Mouse (Mus musculus): Measurements from ENCODE around the gene 4931406C07Rik.
"Not testable (repeated sequence)": the region's sequence is repeated elsewhere in the genome, so short reads cannot be mapped to it uniquely, and the experiment has no call there.

The 4931406C07Rik gene

GRCm38 (mm10) chr9:15306398-15307119 is at the start of gene 4931406C07Rik:
Gene 4931406C07Rik, minus strand, starts transcription at chr9:15306448.
- peak; percentile 38 for DNase-seq (ENCODE audit: low read depth, low spot score)

- no peak for DNase-seq (ENCODE audit: low read depth, low spot score)
Observed at GRCm38 (mm10) chr9:15349925-15350324, 43.7 kb upstream of the 4931406C07Rik start.

- DNase-seq (ENCODE audit: low read depth, low spot score), result no peak
Observed at GRCm38 (mm10) chr9:15337776-15338175, 31.5 kb upstream of the 4931406C07Rik start.

GRCm38 (mm10) chr9:15318170-15318742 is 12.0 kb upstream of the 4931406C07Rik start:
- no peak for DNase-seq (ENCODE audit: low read depth, low spot score)

GRCm38 (mm10) chr9:15317223-15318169 is 11.2 kb upstream of the 4931406C07Rik start:
- no peak for DNase-seq (ENCODE audit: low read depth, low spot score)

GRCm38 (mm10) chr9:15316296-15316695 is 10.0 kb upstream of the 4931406C07Rik start:
- DNase-seq (ENCODE audit: low read depth, low spot score), result not testable (repeated sequence)

- no peak for DNase-seq (ENCODE audit: low read depth, low spot score)
Observed at GRCm38 (mm10) chr9:15314619-15315018, 8.4 kb upstream of the 4931406C07Rik start.

- no peak for DNase-seq (ENCODE audit: low read depth, low spot score)
Observed at GRCm38 (mm10) chr9:15313633-15314032, 7.4 kb upstream of the 4931406C07Rik start.

GRCm38 (mm10) chr9:15312054-15312735 is 5.9 kb upstream of the 4931406C07Rik start:
- no peak for DNase-seq (ENCODE audit: low read depth, low spot score)

- DNase-seq (ENCODE audit: low read depth, low spot score), result no peak
Observed at GRCm38 (mm10) chr9:15310179-15310578, 3.9 kb upstream of the 4931406C07Rik start.

GRCm38 (mm10) chr9:15309425-15309824 is 3.2 kb upstream of the 4931406C07Rik start:
- no peak for DNase-seq (ENCODE audit: low read depth, low spot score)

GRCm38 (mm10) chr9:15308254-15308653 is 2.0 kb upstream of the 4931406C07Rik start:
- DNase-seq (ENCODE audit: low read depth, low spot score), result no peak

- no peak for DNase-seq (ENCODE audit: low read depth, low spot score)
Observed at GRCm38 (mm10) chr9:15307257-15307656, 1.0 kb upstream of the 4931406C07Rik start.

GRCm38 (mm10) chr9:15305503-15306397 is 498 bp downstream of the 4931406C07Rik start, which contains the start of gene Taf1d:
Gene Taf1d, plus strand, starts transcription at chr9:15306214.
- DNase-seq (ENCODE audit: low read depth, low spot score), result peak; percentile 94

GRCm38 (mm10) chr9:15302881-15303280 is 3.4 kb downstream of the 4931406C07Rik start:
- no peak for DNase-seq (ENCODE audit: low read depth, low spot score)

GRCm38 (mm10) chr9:15302006-15302405 is 4.2 kb downstream of the 4931406C07Rik start:
- DNase-seq (ENCODE audit: low read depth, low spot score), result not testable (repeated sequence)

GRCm38 (mm10) chr9:15301399-15301798 is 4.8 kb downstream of the 4931406C07Rik start:
- peak; percentile 85 for DNase-seq (ENCODE audit: low read depth, low spot score)

- DNase-seq (ENCODE audit: low read depth, low spot score), result no peak
Observed at GRCm38 (mm10) chr9:15300056-15300455, 6.2 kb downstream of the 4931406C07Rik start.

- DNase-seq (ENCODE audit: low read depth, low spot score), result no peak
Observed at GRCm38 (mm10) chr9:15298451-15298850, 7.8 kb downstream of the 4931406C07Rik start.

GRCm38 (mm10) chr9:15297112-15297511 is 9.1 kb downstream of the 4931406C07Rik start:
- DNase-seq (ENCODE audit: low read depth, low spot score), result no peak

Measured in skeletal muscle tissue, adult 2 months (tissue).